Mouse (Mus musculus): ENCODE results near the gene Zbtb34. TPM values are rescaled to one million over a fixed set of nuclear protein-coding genes. Genes with fewer than 3 reads are reported as not detected.

The Zbtb34 gene
- polyA plus RNA-seq, 1 experiment from 2014 or later = 7.1 TPM

DNA sequence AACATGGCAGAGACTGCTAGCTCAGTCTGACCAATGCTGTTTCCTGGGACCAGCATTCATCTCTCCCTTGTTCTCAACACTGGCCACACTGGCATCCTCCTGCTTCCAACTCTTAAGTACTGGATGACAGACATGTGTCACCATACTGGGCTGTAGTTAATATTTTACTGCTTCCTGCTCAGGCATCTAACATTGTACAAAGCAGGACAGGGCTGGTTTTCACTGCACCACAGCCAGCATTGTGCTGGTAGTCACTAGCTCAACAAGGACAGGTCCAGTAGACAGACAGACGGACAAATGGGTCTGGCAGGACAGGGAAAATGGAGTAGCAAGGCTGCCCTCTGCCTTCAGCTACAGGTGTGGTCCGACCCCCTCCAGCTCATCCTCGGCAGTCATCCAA, 70.6 kb downstream of the Zbtb34 start:
- no peak overlapping the region for H3K4me3 ChIP-seq
- H3K27ac ChIP-seq = no peak overlapping the region
- no peaks in the 10 kb centered on the region for H3K9me3 ChIP-seq
- no peak overlapping the region for H3K9ac ChIP-seq
- H3K27me3 ChIP-seq = no peaks in the 10 kb centered on the region
- ATAC-seq (ENCODE audit: insufficient number of reproducible peaks, low FRiP score, low TSS enrichment, low read depth) = no peak
- no peak overlapping the region for H3K4me2 ChIP-seq
- no peaks in the 10 kb centered on the region for H3K36me3 ChIP-seq
- WGBS = 82% methylated on average over 3 of the region's 3 CpGs
- H3K4me1 ChIP-seq = peaks cover 1% of the 10 kb centered on the region; the same call in 1 of the 2 replicates

DNA sequence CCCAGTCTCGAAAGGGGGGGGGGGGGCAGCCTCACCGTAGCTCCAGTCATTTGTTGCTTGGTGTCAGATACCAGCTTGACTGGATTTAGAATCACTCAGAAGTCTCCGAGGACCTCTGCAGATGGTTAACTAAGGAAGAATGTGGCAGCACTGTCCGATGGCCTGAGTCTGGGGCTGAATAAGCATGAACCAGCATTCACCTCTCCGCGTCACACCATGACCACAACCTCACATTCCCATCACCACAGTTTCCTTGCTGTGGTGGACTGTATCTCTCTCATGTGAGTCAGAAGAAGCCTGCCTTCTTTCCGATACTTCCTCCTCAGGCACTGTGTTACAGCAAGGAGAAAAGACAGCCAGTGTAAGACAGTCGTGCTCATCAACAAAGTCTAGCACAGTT, 71.9 kb downstream of the Zbtb34 start:
- Histone ChIP-seq H3K4me3 (no peak overlapping the region), H3K36me3 (no peaks in the 10 kb centered on the region), H3K9me3 (no peaks in the 10 kb centered on the region), H3K9ac (no peak overlapping the region), H3K27me3 (no peaks in the 10 kb centered on the region), H3K4me1 (peaks cover 3% of the 10 kb centered on the region; the same call in 1 of the 2 replicates), H3K4me2 (no peak overlapping the region), H3K27ac (no peak overlapping the region)
- WGBS = 88% methylated on average over 8 of the region's 8 CpGs
- no peak for ATAC-seq (ENCODE audit: insufficient number of reproducible peaks, low FRiP score, low TSS enrichment, low read depth)

DNA sequence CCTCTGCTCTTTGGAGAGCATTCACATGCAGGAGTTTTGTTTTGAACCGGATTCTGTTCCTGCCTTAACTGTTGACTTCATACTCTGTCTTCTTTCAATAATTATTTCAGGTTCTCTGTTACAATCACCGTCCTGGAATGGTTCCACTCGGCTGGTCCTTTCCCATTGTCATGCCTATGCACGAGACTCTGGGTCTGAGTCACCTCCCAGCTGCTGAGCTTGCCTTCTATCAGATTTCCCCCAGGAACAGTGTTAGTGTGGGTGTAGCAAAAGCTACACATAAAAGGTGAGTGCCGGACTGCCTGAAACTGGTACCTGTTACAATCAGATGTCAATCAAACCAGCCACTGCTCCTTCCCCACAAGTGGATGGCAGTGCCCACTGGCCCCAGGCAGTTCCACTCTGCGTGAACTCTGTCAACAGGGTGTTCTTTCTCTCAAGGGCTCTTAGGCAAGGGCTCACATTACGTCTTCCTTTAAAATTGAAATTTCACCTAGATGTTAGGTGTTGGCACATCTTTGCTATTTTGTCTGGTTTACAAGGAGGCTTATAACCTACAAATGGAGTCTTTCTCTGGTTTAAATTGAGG, 73.8 kb downstream of the Zbtb34 start:
- Histone ChIP-seq H3K27me3 (no peaks in the 10 kb centered on the region), H3K4me3 (no peak overlapping the region), H3K4me1 (peaks cover 3% of the 10 kb centered on the region; the same call in 1 of the 2 replicates), H3K36me3 (no peaks in the 10 kb centered on the region), H3K9me3 (no peaks in the 10 kb centered on the region), H3K27ac (no peak overlapping the region), H3K9ac (no peak overlapping the region), H3K4me2 (no peak overlapping the region)
- 81% methylated on average over 7 of the region's 7 CpGs for WGBS
- no peak for ATAC-seq (ENCODE audit: insufficient number of reproducible peaks, low FRiP score, low TSS enrichment, low read depth)

Small RNAs within 50 kb of the gene (microRNA-seq; reads per million reads assigned to microRNA genes)
- not detected for gene Gm25998

Other genes starting within 250 kb of the Zbtb34 start
- 112 and 135 TPM in 2 replicates for gene Angptl2, start 215.3 kb downstream of the Zbtb34 start, polyA plus RNA-seq (2015; fragmentation: Nextera tagmentation; extraction: Ambion mirVana)
- 2.8 TPM in 2 replicates for gene Ralgps1, start 59.8 kb downstream of the Zbtb34 start, polyA plus RNA-seq (2015; fragmentation: Nextera tagmentation; extraction: Ambion mirVana)
- 17.3 and 19.0 TPM in 2 replicates for gene Zbtb43, start 37.2 kb upstream of the Zbtb34 start, polyA plus RNA-seq (2015; fragmentation: Nextera tagmentation; extraction: Ambion mirVana)
- 2.9 and 4.1 TPM in 2 replicates for gene Lmx1b, start 209.2 kb upstream of the Zbtb34 start, polyA plus RNA-seq (2015; fragmentation: Nextera tagmentation; extraction: Ambion mirVana)